Mouse (Mus musculus): Measurements from ENCODE around the gene Fip1l1. TPM values are rescaled to one million over a fixed set of nuclear protein-coding genes. Genes with fewer than 3 reads are reported as not detected.

The Fip1l1 gene
- polyA plus RNA-seq, 1 experiment, result 177 TPM

DNA sequence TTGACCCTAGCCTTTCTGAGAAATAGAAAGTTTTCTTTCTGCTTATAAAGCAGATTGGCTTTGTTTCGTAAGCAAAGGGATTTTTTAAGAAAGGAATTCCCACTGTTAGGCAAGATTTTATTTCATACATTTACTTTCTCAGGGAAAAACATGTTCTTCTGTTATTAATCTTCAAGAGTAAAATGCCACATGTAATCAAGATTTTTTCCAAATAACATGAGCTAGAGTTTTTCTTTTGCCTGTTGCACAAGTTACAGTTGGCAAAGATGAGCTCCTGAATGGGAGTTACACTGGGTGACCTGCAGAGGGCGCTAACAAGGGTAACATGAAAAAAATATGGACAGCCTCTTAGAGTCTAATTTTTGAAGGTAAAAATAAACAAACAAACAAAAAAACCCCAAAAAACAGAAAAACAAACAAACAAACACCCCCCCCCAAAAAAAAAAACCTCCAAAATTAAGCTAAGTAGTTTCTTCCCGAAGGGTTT, 83.4 kb downstream of the Fip1l1 start:
- no peaks in the 10 kb centered on the region for H3K27me3 ChIP-seq (ENCODE audit: control insufficient read depth, insufficient read depth, low read length, poor library complexity, severe bottlenecking)
- no peaks in the 10 kb centered on the region for H3K9me3 ChIP-seq (replicated peaks; ENCODE audit: control insufficient read depth, insufficient read depth, low read length, poor library complexity, severe bottlenecking)
- no peaks in the 10 kb centered on the region for H3K4me1 ChIP-seq (ENCODE audit: control insufficient read depth, insufficient read depth, low read length)
- H3K36me3 ChIP-seq (ENCODE audit: control insufficient read depth, insufficient read depth, low read length, poor library complexity, severe bottlenecking), result no peaks in the 10 kb centered on the region
- H3K4me3 ChIP-seq (ENCODE audit: low read depth, low read length), result no peak overlapping the region
- no peak overlapping the region for H3K27ac ChIP-seq (ENCODE audit: insufficient read depth, low read length)
- no peak overlapping the region for H3K9ac ChIP-seq (ENCODE audit: low read depth, poor library complexity, severe bottlenecking)
- TF ChIP-seq EP300 (IDR thresholded peaks at IDR 0.05; ENCODE audit: insufficient read depth, low read depth, low read length) (no peak), POLR2A (IDR thresholded peaks at IDR 0.05; ENCODE audit: insufficient read depth, low read length) (no peak), CTCF (IDR thresholded peaks at IDR 0.05; ENCODE audit: low read depth, low read length) (no peak)

DNA sequence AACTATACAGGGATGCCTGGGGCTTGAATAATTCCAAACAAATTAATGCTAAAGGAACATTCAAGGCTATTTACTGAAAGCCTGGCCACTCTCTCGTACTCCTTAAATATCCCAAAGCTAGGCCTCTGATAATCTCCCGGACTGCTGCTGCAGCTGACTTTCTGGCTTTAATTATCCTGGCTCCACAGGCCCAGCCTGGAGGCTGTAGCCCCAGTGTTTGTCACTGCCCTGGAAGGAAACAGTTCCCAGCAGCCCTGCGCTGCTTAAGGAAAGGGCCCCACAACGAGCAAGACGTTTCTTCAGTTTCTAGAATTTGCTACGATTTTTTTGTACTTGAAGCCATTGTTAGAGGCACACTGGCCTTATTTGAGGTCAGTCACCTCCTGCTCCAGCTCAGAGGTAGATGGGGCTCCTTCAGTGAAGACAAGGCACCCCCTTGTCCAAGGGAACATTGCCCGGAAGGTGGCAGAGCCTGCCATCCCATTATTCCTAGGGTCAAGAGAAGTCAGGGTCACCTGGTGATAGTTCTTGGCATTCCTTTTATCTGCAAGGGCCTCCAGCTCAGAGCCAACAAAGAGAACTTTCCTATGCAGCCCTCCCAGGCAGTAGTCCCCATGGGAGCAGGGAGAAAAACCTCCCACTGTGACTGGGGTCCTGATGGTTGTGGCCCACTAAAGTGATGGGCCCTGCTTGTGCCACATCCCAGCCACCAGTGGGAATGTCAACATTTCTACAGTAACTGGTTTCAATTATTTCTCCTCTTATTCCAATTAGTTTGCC, 86.6 kb downstream of the Fip1l1 start:
- Histone ChIP-seq H3K27ac (ENCODE audit: insufficient read depth, low read length) (no peak overlapping the region), H3K9me3 (replicated peaks; ENCODE audit: control insufficient read depth, insufficient read depth, low read length, poor library complexity, severe bottlenecking) (no peaks in the 10 kb centered on the region), H3K27me3 (ENCODE audit: control insufficient read depth, insufficient read depth, low read length, poor library complexity, severe bottlenecking) (no peaks in the 10 kb centered on the region), H3K9ac (ENCODE audit: low read depth, poor library complexity, severe bottlenecking) (no peak overlapping the region), H3K4me3 (ENCODE audit: low read depth, low read length) (no peak overlapping the region), H3K36me3 (ENCODE audit: control insufficient read depth, insufficient read depth, low read length, poor library complexity, severe bottlenecking) (no peaks in the 10 kb centered on the region), H3K4me1 (ENCODE audit: control insufficient read depth, insufficient read depth, low read length) (no peaks in the 10 kb centered on the region)
- TF ChIP-seq CTCF (IDR thresholded peaks at IDR 0.05; ENCODE audit: low read depth, low read length) (no peak), EP300 (IDR thresholded peaks at IDR 0.05; ENCODE audit: insufficient read depth, low read depth, low read length) (no peak), POLR2A (IDR thresholded peaks at IDR 0.05; ENCODE audit: insufficient read depth, low read length) (no peak)

GRCm38 (mm10) chr5:74623316-74624000, 88.2 kb downstream of the Fip1l1 start:
- Histone ChIP-seq H3K27me3 (ENCODE audit: control insufficient read depth, insufficient read depth, low read length, poor library complexity, severe bottlenecking) (no peaks in the 10 kb centered on the region), H3K9me3 (replicated peaks; ENCODE audit: control insufficient read depth, insufficient read depth, low read length, poor library complexity, severe bottlenecking) (no peaks in the 10 kb centered on the region)
- TF ChIP-seq CTCF (IDR thresholded peaks at IDR 0.05; ENCODE audit: low read depth, low read length), result no peak
- TF ChIP-seq POLR2A (IDR thresholded peaks at IDR 0.05; ENCODE audit: insufficient read depth, low read length), result no peak
- no peak for TF ChIP-seq EP300 (IDR thresholded peaks at IDR 0.05; ENCODE audit: insufficient read depth, low read depth, low read length)

GRCm38 (mm10) chr5:74624385-74624784, 89.1 kb downstream of the Fip1l1 start:
- TF ChIP-seq CTCF (IDR thresholded peaks at IDR 0.05; ENCODE audit: low read depth, low read length), result no peak
- TF ChIP-seq POLR2A (IDR thresholded peaks at IDR 0.05; ENCODE audit: insufficient read depth, low read length), result no peak
- no peak for TF ChIP-seq EP300 (IDR thresholded peaks at IDR 0.05; ENCODE audit: insufficient read depth, low read depth, low read length)
- Histone ChIP-seq H3K27ac (ENCODE audit: insufficient read depth, low read length) (no peak overlapping the region), H3K36me3 (ENCODE audit: control insufficient read depth, insufficient read depth, low read length, poor library complexity, severe bottlenecking) (no peaks in the 10 kb centered on the region), H3K4me1 (ENCODE audit: control insufficient read depth, insufficient read depth, low read length) (no peaks in the 10 kb centered on the region), H3K9ac (ENCODE audit: low read depth, poor library complexity, severe bottlenecking) (no peak overlapping the region), H3K4me3 (ENCODE audit: low read depth, low read length) (no peak overlapping the region), H3K27me3 (ENCODE audit: control insufficient read depth, insufficient read depth, low read length, poor library complexity, severe bottlenecking) (no peaks in the 10 kb centered on the region), H3K9me3 (replicated peaks; ENCODE audit: control insufficient read depth, insufficient read depth, low read length, poor library complexity, severe bottlenecking) (no peaks in the 10 kb centered on the region)

More at GRCm38 (mm10) chr5:74623316-74624000, 88.2 kb downstream of the Fip1l1 start:
- no peak overlapping the region for H3K27ac ChIP-seq (ENCODE audit: insufficient read depth, low read length)
- no peaks in the 10 kb centered on the region for H3K4me1 ChIP-seq (ENCODE audit: control insufficient read depth, insufficient read depth, low read length)
- no peak overlapping the region for H3K9ac ChIP-seq (ENCODE audit: low read depth, poor library complexity, severe bottlenecking)
- no peaks in the 10 kb centered on the region for H3K36me3 ChIP-seq (ENCODE audit: control insufficient read depth, insufficient read depth, low read length, poor library complexity, severe bottlenecking)
- no peak overlapping the region for H3K4me3 ChIP-seq (ENCODE audit: low read depth, low read length)

- TF ChIP-seq EP300 (IDR thresholded peaks at IDR 0.05; ENCODE audit: insufficient read depth, low read depth, low read length), result no peak
- no peak for TF ChIP-seq POLR2A (IDR thresholded peaks at IDR 0.05; ENCODE audit: insufficient read depth, low read length)
- TF ChIP-seq CTCF (IDR thresholded peaks at IDR 0.05; ENCODE audit: low read depth, low read length), result no peak
- Histone ChIP-seq H3K27ac (ENCODE audit: insufficient read depth, low read length) (no peak overlapping the region), H3K4me1 (ENCODE audit: control insufficient read depth, insufficient read depth, low read length) (no peaks in the 10 kb centered on the region)
Observed at GRCm38 (mm10) chr5:74628001-74628400, 92.8 kb downstream of the Fip1l1 start.

More at GRCm38 (mm10) chr5:74628001-74628400, 92.8 kb downstream of the Fip1l1 start:
- no peaks in the 10 kb centered on the region for H3K36me3 ChIP-seq (ENCODE audit: control insufficient read depth, insufficient read depth, low read length, poor library complexity, severe bottlenecking)
- no peak overlapping the region for H3K9ac ChIP-seq (ENCODE audit: low read depth, poor library complexity, severe bottlenecking)
- no peaks in the 10 kb centered on the region for H3K27me3 ChIP-seq (ENCODE audit: control insufficient read depth, insufficient read depth, low read length, poor library complexity, severe bottlenecking)
- no peaks in the 10 kb centered on the region for H3K9me3 ChIP-seq (replicated peaks; ENCODE audit: control insufficient read depth, insufficient read depth, low read length, poor library complexity, severe bottlenecking)
- H3K4me3 ChIP-seq (ENCODE audit: low read depth, low read length), result no peak overlapping the region
